Mouse (Mus musculus) midbrain, embryonic 15.5 days (tissue): ENCODE measurements at regions not wholly inside any gene's neighbourhood (a gene's known extent, or its start where the extent isn't known, plus 50 kb on each side); places are given as distances from the start of the nearest gene placed in this dataset.

ENCODE experiments used
- ATAC-seq: fragments of 200-750 bp; cut with Nextera tagmentation; replicated peaks from 2 replicates; pipeline ENCODE4 v1.8.0; 2017; ENCODE audit warnings: moderate TSS enrichment
- H3K27ac ChIP-seq: fragments of 300-500 bp; sonication (generic); 2 replicates; pipeline ENCODE4 v1.5.1; 2015; ENCODE audit warnings: mild to moderate bottlenecking, inconsistent platforms
- H3K27me3 ChIP-seq: fragments of 300-500 bp; sonication (generic); replicated peaks from 2 replicates; pipeline ENCODE4 v1.6.1; 2015; ENCODE audit warnings: inconsistent platforms
- H3K36me3 ChIP-seq: fragments of 300-500 bp; sonication (generic); replicated peaks from 2 replicates; pipeline ENCODE4 v1.6.1; 2015; ENCODE audit warnings: inconsistent platforms
- H3K4me1 ChIP-seq: fragments of 300-500 bp; sonication (generic); 2 replicates; pipeline ENCODE4 v1.6.1; 2015; ENCODE audit warnings: inconsistent platforms
- H3K4me2 ChIP-seq: fragments of 300-500 bp; sonication (generic); 2 replicates; pipeline ENCODE4 v1.6.1; 2015; ENCODE audit warnings: inconsistent platforms, mild to moderate bottlenecking, moderate library complexity
- H3K4me3 ChIP-seq: fragments of 300-500 bp; sonication (generic); 2 replicates; pipeline ENCODE4 v1.5.1; 2015; ENCODE audit warnings: mild to moderate bottlenecking, inconsistent platforms
- H3K9ac ChIP-seq: fragments of 300-500 bp; sonication (generic); 2 replicates; pipeline ENCODE4 v1.6.1; 2015; ENCODE audit warnings: mild to moderate bottlenecking, inconsistent platforms
- H3K9me3 ChIP-seq: fragments of 300-500 bp; sonication (generic); 2 replicates; pipeline ENCODE4 v1.6.1; 2016; ENCODE audit warnings: inconsistent platforms
- WGBS: fragments of 180-500 bp; shearing (Covaris S2); methylation state at CpG from one replicate; pipeline ENCODE4 v1.1.7; 2015; ENCODE audit warnings: mixed read lengths; 5-methylcytosine and 5-hydroxymethylcytosine counted together

GRCm38 (mm10) chr16:74796303-74796653, 384.7 kb upstream of the Robo2 start:
- Histone ChIP-seq H3K4me3 (no peak overlapping the region), H3K4me2 (no peak overlapping the region), H3K4me1 (no peaks in the 10 kb centered on the region), H3K9me3 (no peaks in the 10 kb centered on the region), H3K36me3 (no peaks in the 10 kb centered on the region), H3K9ac (no peak overlapping the region), H3K27me3 (no peaks in the 10 kb centered on the region), H3K27ac (no peak overlapping the region)
- no peak for ATAC-seq
- 64% methylated on average over 2 of the region's 2 CpGs for WGBS

- no peak overlapping the region for H3K4me2 ChIP-seq
- H3K27me3 ChIP-seq, result no peaks in the 10 kb centered on the region
- no peaks in the 10 kb centered on the region for H3K36me3 ChIP-seq
- no peak overlapping the region for H3K9ac ChIP-seq
- H3K27ac ChIP-seq, result no peak overlapping the region
- ATAC-seq, result no peak
- 53% methylated on average over 5 of the region's 5 CpGs for whole genome bisulfite sequencing
- no peaks in the 10 kb centered on the region for H3K4me1 ChIP-seq
- H3K9me3 ChIP-seq, result no peaks in the 10 kb centered on the region
- H3K4me3 ChIP-seq, result no peak overlapping the region
Measured at GRCm38 (mm10) chr16:74795360-74796302, 384.0 kb upstream of the Robo2 start.

GRCm38 (mm10) chr16:74785365-74786119, 373.9 kb upstream of the Robo2 start:
- H3K9ac ChIP-seq, result no peak overlapping the region
- no peaks in the 10 kb centered on the region for H3K9me3 ChIP-seq
- H3K4me2 ChIP-seq, result no peak overlapping the region
- ATAC-seq, result no peak
- H3K36me3 ChIP-seq, result no peaks in the 10 kb centered on the region
- no peak overlapping the region for H3K4me3 ChIP-seq
- 75% methylated on average over 9 of the region's 9 CpGs for WGBS
- no peak overlapping the region for H3K27ac ChIP-seq
- H3K27me3 ChIP-seq, result no peaks in the 10 kb centered on the region
- no peaks in the 10 kb centered on the region for H3K4me1 ChIP-seq

GRCm38 (mm10) chr16:74780388-74780787, 368.8 kb upstream of the Robo2 start:
- Histone ChIP-seq H3K4me1 (no peaks in the 10 kb centered on the region), H3K9me3 (no peaks in the 10 kb centered on the region), H3K4me2 (no peak overlapping the region), H3K9ac (no peak overlapping the region), H3K27ac (no peak overlapping the region), H3K36me3 (no peaks in the 10 kb centered on the region), H3K4me3 (no peak overlapping the region), H3K27me3 (no peaks in the 10 kb centered on the region)
- 84% methylated on average over 2 of the region's 2 CpGs for WGBS
- no peak for ATAC-seq

- no peak overlapping the region for H3K27ac ChIP-seq
- no peaks in the 10 kb centered on the region for H3K27me3 ChIP-seq
- H3K36me3 ChIP-seq, result no peaks in the 10 kb centered on the region
- WGBS, result 88% methylated on average over 4 of the region's 4 CpGs
- H3K9me3 ChIP-seq, result no peaks in the 10 kb centered on the region
- H3K4me2 ChIP-seq, result no peak overlapping the region
- H3K4me1 ChIP-seq, result no peaks in the 10 kb centered on the region
- no peak overlapping the region for H3K9ac ChIP-seq
- ATAC-seq, result no peak
- H3K4me3 ChIP-seq, result no peak overlapping the region
Measured at GRCm38 (mm10) chr16:74768264-74768663, 356.6 kb upstream of the Robo2 start.

GRCm38 (mm10) chr16:74756720-74757345, 345.2 kb upstream of the Robo2 start:
- WGBS, result 25% methylated on average over 6 of the region's 6 CpGs
- H3K4me2 ChIP-seq, result no peak overlapping the region
- no peak overlapping the region for H3K9ac ChIP-seq
- no peaks in the 10 kb centered on the region for H3K36me3 ChIP-seq
- no peaks in the 10 kb centered on the region for H3K27me3 ChIP-seq
- no peak overlapping the region for H3K27ac ChIP-seq
- no peaks in the 10 kb centered on the region for H3K4me1 ChIP-seq
- H3K4me3 ChIP-seq, result no peak overlapping the region
- H3K9me3 ChIP-seq, result no peaks in the 10 kb centered on the region
- ATAC-seq, result no peak

- no peaks in the 10 kb centered on the region for H3K27me3 ChIP-seq
- no peaks in the 10 kb centered on the region for H3K36me3 ChIP-seq
- no peak for ATAC-seq
- no peaks in the 10 kb centered on the region for H3K4me1 ChIP-seq
- no peak overlapping the region for H3K27ac ChIP-seq
- H3K9ac ChIP-seq, result no peak overlapping the region
- 43% methylated on average over 3 of the region's 3 CpGs for WGBS
- no peaks in the 10 kb centered on the region for H3K9me3 ChIP-seq
- H3K4me2 ChIP-seq, result no peak overlapping the region
- no peak overlapping the region for H3K4me3 ChIP-seq
Measured at GRCm38 (mm10) chr16:74750900-74751299, 339.3 kb upstream of the Robo2 start.

GRCm38 (mm10) chr16:74749006-74749405, 337.4 kb upstream of the Robo2 start:
- no peaks in the 10 kb centered on the region for H3K9me3 ChIP-seq
- no peak overlapping the region for H3K4me3 ChIP-seq
- no peak overlapping the region for H3K9ac ChIP-seq
- no peak for ATAC-seq
- no peak overlapping the region for H3K27ac ChIP-seq
- no peaks in the 10 kb centered on the region for H3K27me3 ChIP-seq
- H3K4me2 ChIP-seq, result no peak overlapping the region
- no peaks in the 10 kb centered on the region for H3K36me3 ChIP-seq
- no peaks in the 10 kb centered on the region for H3K4me1 ChIP-seq

GRCm38 (mm10) chr16:74743512-74743911, 331.9 kb upstream of the Robo2 start:
- H3K4me1 ChIP-seq, result no peaks in the 10 kb centered on the region
- H3K4me2 ChIP-seq, result no peak overlapping the region
- no peak for ATAC-seq
- H3K27ac ChIP-seq, result no peak overlapping the region
- H3K36me3 ChIP-seq, result no peaks in the 10 kb centered on the region
- H3K4me3 ChIP-seq, result no peak overlapping the region
- H3K27me3 ChIP-seq, result no peaks in the 10 kb centered on the region
- no peaks in the 10 kb centered on the region for H3K9me3 ChIP-seq
- H3K9ac ChIP-seq, result no peak overlapping the region
- WGBS, result 56% methylated on average over 3 of the region's 3 CpGs

GRCm38 (mm10) chr16:74739194-74740135, 327.8 kb upstream of the Robo2 start:
- H3K27me3 ChIP-seq, result no peaks in the 10 kb centered on the region
- no peak overlapping the region for H3K9ac ChIP-seq
- no peaks in the 10 kb centered on the region for H3K4me1 ChIP-seq
- WGBS, result 64% methylated on average over 12 of the region's 12 CpGs
- no peak for ATAC-seq
- no peak overlapping the region for H3K27ac ChIP-seq
- H3K9me3 ChIP-seq, result no peaks in the 10 kb centered on the region
- H3K4me2 ChIP-seq, result no peak overlapping the region
- H3K4me3 ChIP-seq, result no peak overlapping the region
- H3K36me3 ChIP-seq, result no peaks in the 10 kb centered on the region

- H3K27me3 ChIP-seq, result no peaks in the 10 kb centered on the region
- no peaks in the 10 kb centered on the region for H3K4me1 ChIP-seq
- H3K4me2 ChIP-seq, result no peak overlapping the region
- H3K27ac ChIP-seq, result no peak overlapping the region
- no peaks in the 10 kb centered on the region for H3K9me3 ChIP-seq
- no peak overlapping the region for H3K4me3 ChIP-seq
- 67% methylated on average over 9 of the region's 9 CpGs for WGBS
- no peak overlapping the region for H3K9ac ChIP-seq
- ATAC-seq, result no peak
- H3K36me3 ChIP-seq, result no peaks in the 10 kb centered on the region
Measured at GRCm38 (mm10) chr16:74732940-74733776, 321.5 kb upstream of the Robo2 start.
